Mouse (Mus musculus) intestine, embryonic 14.5 days (tissue): ENCODE results near the gene Pfdn6. TPM values are rescaled to one million over a fixed set of nuclear protein-coding genes. Genes with fewer than 3 reads are reported as not detected.
A peak's percentile ranks its signal among the peaks of the same experiment; 100 is the strongest.

Experiments used
- ATAC-seq: fragments of 200-750 bp; cut with Nextera tagmentation; replicated peaks from 2 replicates; pipeline ENCODE4 v1.8.0; 2017; ENCODE audit warnings: low read depth, moderate number of reproducible peaks, moderate TSS enrichment, moderate library complexity; ENCODE audit not compliant: low FRiP score, low TSS enrichment
- DNase-seq: peaks from one replicate; pipeline ENCODE4 v3.0.0-alpha.2; 2018; ENCODE audit warnings: low spot score
- H3K27ac ChIP-seq: fragments of 300-500 bp; sonication (generic); 2 replicates; pipeline ENCODE4 v1.5.1; 2014; ENCODE audit warnings: low read depth, mild to moderate bottlenecking, control low read depth
- H3K27me3 ChIP-seq: fragments of 300-500 bp; sonication (generic); replicated peaks from 2 replicates; pipeline ENCODE4 v1.6.1; 2014; ENCODE audit warnings: low read length, control low read depth; ENCODE audit not compliant: control insufficient read depth, insufficient read depth
- H3K36me3 ChIP-seq: fragments of 300-500 bp; sonication (generic); 2 replicates; pipeline ENCODE4 v1.6.1; 2014; ENCODE audit warnings: low read length, control low read depth; ENCODE audit not compliant: control insufficient read depth, insufficient read depth
- H3K4me1 ChIP-seq: fragments of 300-500 bp; sonication (generic); replicated peaks from 2 replicates; pipeline ENCODE4 v1.6.1; 2014; ENCODE audit warnings: low read length, control low read depth, mixed read lengths; ENCODE audit not compliant: control insufficient read depth, insufficient read depth
- H3K4me2 ChIP-seq: fragments of 300-500 bp; sonication (generic); 2 replicates; pipeline ENCODE4 v1.6.1; 2014; ENCODE audit warnings: low read length
- H3K4me3 ChIP-seq: fragments of 300-500 bp; sonication (generic); 2 replicates; pipeline ENCODE4 v1.5.1; 2014; ENCODE audit warnings: low read depth, low read length, control low read depth, mixed read lengths
- H3K9ac ChIP-seq: fragments of 300-500 bp; sonication (generic); 2 replicates; pipeline ENCODE4 v1.6.1; 2014; ENCODE audit warnings: mild to moderate bottlenecking, low read length
- H3K9me3 ChIP-seq: fragments of 300-500 bp; sonication (generic); 2 replicates; pipeline ENCODE4 v1.6.1; 2016; ENCODE audit warnings: low read length, control low read depth; ENCODE audit not compliant: control insufficient read depth
- WGBS: fragments of 180-500 bp; shearing (Covaris S2); extraction: QIAGEN DNeasy Blood & Tissue Kit; methylation state at CpG from one replicate; pipeline ENCODE4 v1.1.7; 2014; 5-methylcytosine and 5-hydroxymethylcytosine counted together
- polyA plus RNA-seq: library from polyadenylated mRNA; unstranded; fragments of >200 nt; fragmentation: Nextera tagmentation; extraction: Ambion mirVana; gene quantifications from 2 replicates; pipeline ENCODE4 v1.2.1, GENCODE M21; 2014

The Pfdn6 gene
- polyA plus RNA-seq, 1 experiment from 2014 or later, result 163 TPM

- H3K9ac ChIP-seq, result no peak overlapping the region
- DNase-seq, result no peak
- no peak overlapping the region for H3K4me3 ChIP-seq
- no peaks in the 10 kb centered on the region for H3K27me3 ChIP-seq
- H3K4me1 ChIP-seq, result peaks cover 17% of the 10 kb centered on the region
- H3K27ac ChIP-seq, result no peak overlapping the region
- WGBS, result 93% methylated on average over 11 of the region's 11 CpGs
- ATAC-seq, result no peak
- no peaks in the 10 kb centered on the region for H3K9me3 ChIP-seq
- no peak overlapping the region for H3K4me2 ChIP-seq
- peaks cover 29% of the 10 kb centered on the region for H3K36me3 ChIP-seq
Observed at GRCm38 (mm10) chr17:33931947-33932346, 8.2 kb downstream of the Pfdn6 start.

DNA sequence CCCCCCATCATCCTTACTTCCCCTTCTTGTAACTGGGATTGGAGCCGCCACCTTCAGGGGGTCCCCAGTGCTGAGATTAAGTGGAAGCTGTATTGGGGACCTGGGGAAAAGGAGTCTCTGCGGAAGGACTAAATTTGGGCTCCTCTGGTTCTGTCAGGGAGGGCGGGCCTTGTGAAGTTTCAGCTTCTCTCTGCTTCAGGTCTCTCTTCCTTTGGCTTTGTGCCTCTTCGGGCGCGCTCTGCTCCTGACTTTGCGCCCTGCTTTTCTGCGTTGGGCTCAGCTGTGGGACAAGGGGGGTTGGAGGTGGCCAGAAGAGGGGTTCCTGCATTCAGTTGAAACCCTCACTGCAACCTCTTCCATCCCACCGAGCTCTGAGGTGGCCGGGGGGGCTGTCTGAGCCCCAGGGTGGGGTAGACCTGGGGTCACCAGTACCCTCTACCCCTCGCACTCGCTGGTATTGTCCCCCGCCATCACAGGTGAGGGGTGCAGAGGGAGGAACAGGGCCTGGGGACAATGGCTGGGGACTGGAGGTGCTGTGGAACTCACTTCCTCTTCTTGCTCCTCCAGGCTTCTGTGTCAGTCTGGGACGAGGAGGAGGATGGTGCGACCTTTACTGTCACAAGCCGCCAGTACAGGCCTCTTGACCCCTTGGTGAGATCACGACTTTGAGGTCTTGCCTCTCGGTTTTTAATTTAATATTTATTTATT, 8.8 kb downstream of the Pfdn6 start:
- Histone ChIP-seq H3K4me3 (peak overlapping the region; percentile 95), H3K4me1 (peaks cover 17% of the 10 kb centered on the region), H3K27me3 (no peaks in the 10 kb centered on the region), H3K4me2 (peak overlapping the region; percentile 98), H3K27ac (no peak overlapping the region), H3K36me3 (peaks cover 35% of the 10 kb centered on the region), H3K9me3 (no peaks in the 10 kb centered on the region), H3K9ac (peak overlapping the region; percentile 55)
- DNase-seq (no peak), ATAC-seq (no peak)
- WGBS, result 34% methylated on average over 18 of the region's 18 CpGs

DNA sequence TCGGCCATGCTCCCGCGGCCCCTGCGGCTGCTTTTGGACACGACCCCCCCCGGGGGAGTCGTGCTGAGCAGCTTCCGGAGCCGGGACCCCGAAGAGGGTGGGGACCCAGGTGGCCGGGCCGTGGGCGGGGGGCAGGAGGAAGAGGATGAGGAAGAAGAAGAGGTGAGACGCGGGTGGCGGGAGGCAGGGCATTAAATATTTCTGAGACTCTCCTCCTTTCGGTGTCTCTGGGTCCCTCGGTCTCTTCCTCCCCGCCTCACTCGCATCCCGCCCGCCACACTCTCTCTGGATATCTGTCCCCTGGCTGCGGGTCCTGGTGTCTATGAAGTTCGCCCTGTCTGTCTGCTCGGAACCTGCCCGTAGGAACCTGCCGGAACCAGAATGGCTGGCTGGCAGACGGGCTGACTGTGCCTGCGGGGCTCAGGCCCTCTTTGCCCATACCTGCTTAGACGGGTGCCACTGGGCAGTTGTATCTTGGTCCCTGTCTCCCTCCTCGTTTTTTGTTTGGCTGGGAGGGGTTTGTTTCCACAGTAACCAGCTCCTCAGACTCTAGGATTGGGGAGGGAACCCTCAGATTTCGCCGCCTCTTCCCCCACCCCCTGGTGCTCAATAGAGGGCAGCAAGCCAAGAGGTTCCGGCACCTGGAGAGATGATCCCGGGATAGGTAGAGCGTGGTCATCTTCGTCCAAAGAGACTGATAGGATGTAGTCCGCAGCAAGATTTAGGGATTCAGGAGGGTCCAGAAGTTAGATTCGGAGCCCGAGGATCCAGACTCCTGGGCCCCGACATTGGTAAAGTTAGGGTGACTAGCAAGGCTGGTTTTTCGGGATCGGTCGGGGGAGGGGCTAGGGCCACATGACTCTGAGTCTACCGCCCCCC, 9.6 kb downstream of the Pfdn6 start:
- Histone ChIP-seq H3K4me2 (peak overlapping the region; percentile 98), H3K9me3 (no peaks in the 10 kb centered on the region), H3K4me1 (peaks cover 17% of the 10 kb centered on the region), H3K36me3 (peaks cover 29% of the 10 kb centered on the region), H3K9ac (peak overlapping the region; percentile 55), H3K27ac (peak overlapping the region; percentile 89), H3K27me3 (no peaks in the 10 kb centered on the region), H3K4me3 (peak overlapping the region; percentile 95)
- DNase-seq, result peak; percentile 81
- peak; percentile 13; the same call in 1 of the 2 replicates for ATAC-seq
- under 1% methylated on average over 44 of the region's 45 CpGs for WGBS

DNA sequence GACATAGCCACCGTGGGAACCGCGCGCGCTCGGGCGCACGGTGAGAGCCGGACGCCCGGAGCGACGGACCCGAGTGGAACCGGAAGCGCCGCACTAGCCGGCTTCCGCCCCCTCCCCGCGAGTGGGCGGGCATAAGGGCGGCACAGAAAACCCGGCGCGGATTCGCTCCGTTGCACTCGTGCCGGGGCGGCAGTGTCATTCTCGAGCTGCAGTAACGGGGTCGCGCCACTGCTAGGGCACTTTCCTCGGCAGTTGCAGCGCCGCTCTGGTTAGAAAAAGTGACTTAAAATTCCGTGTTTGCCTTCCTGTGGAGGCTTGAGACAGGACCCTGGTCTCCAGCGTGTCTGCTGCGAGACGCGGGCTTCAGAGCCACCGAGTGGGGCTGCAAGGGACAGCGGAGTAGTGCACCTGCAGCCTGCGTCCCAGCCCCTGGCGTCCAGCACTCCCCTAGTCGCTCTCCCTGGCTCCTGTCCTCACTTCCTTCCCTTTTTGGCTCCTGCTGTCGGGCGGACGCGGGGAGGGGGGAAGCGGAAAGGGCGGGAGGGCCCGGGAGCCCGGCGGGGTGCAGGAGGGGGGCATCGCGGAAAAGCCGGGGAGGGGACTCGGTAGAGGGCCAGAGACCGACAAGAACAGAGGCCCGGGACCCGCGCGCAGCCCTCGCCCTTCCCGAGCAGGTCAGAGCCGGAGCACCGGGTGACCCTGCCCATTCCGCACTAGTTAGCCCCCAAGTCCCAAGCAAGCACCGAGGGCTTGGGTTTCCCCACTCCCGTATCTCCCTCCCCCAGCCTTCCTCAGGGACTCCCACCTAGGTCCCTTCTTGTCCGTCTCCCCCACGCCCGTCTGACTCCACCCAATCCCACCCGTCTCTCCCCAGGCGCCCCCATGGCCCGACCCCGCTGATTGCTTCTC, 10.5 kb downstream of the Pfdn6 start, which contains the start of gene Rgl2:
Rgl2 (plus strand) TSS at position 173 of the 909 bp plus-strand sequence.
- H3K9me3 ChIP-seq, result no peaks in the 10 kb centered on the region
- H3K9ac ChIP-seq, result peak within 1 kb of the TSS; percentile 55
- ATAC-seq, result peak; percentile 82
- H3K4me2 ChIP-seq, result peak within 1 kb of the TSS; percentile 98
- peaks cover 21% of the 10 kb centered on the region for H3K36me3 ChIP-seq
- H3K27me3 ChIP-seq, result no peaks in the 10 kb centered on the region
- H3K4me1 ChIP-seq, result peaks cover 17% of the 10 kb centered on the region
- peak within 1 kb of the TSS; percentile 95 for H3K4me3 ChIP-seq
- peak within 1 kb of the TSS; percentile 89 for H3K27ac ChIP-seq
- under 1% methylated on average over 73 of the region's 80 CpGs for WGBS
- DNase-seq, result peak; percentile 97

- Histone ChIP-seq H3K9me3 (no peaks in the 10 kb centered on the region), H3K4me2 (peak overlapping the region; percentile 98), H3K9ac (peak overlapping the region; percentile 55), H3K4me3 (peak overlapping the region; percentile 95), H3K27ac (no peak overlapping the region), H3K27me3 (no peaks in the 10 kb centered on the region), H3K4me1 (peaks cover 17% of the 10 kb centered on the region), H3K36me3 (peaks cover 17% of the 10 kb centered on the region)
- no peak for ATAC-seq
- 62% methylated on average over 21 of the region's 21 CpGs for WGBS
- DNase-seq, result no peak
Observed at GRCm38 (mm10) chr17:33928251-33928947, 11.7 kb downstream of the Pfdn6 start.

DNA sequence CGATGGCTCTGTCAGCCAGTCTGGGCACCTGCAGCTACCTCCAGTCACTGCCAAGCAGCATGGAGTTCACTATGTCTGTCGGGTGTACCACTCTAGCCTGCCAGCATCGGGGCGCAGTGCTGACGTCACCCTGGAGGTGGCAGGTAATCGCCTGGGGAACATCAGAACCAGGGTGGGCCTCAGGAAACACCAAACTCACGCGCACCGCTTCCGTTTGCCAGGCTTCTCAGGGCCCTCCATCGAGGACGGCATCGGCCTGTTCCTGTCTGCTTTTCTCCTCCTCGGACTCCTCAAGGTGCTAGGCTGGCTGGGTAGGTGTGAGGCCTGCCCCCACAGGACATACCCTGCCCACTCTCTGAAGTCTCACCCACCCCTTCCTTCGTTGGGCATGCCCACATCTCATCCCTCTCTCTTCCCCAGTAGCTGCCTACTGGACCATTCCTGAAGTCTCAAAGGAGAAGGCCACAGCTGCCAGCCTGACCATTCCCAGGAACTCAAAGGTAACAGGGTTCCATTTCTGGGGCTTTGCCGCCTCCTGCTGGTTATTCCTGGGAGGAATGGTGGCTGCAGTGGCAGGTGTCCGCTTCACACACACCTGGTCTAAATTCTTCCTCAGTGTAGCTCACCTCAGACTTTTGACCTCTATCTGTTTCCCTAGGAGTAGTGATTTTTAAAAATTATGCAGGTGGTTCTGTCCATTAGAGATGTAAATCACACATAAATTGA, 13.8 kb downstream of the Pfdn6 start:
- Histone ChIP-seq H3K4me3 (no peak overlapping the region), H3K27me3 (no peaks in the 10 kb centered on the region), H3K27ac (no peak overlapping the region), H3K4me1 (peaks cover 16% of the 10 kb centered on the region), H3K9ac (no peak overlapping the region), H3K9me3 (no peaks in the 10 kb centered on the region), H3K4me2 (no peak overlapping the region), H3K36me3 (peaks cover 8% of the 10 kb centered on the region; the same call in 1 of the 2 replicates)
- DNase-seq, result no peak
- 74% methylated on average over 17 of the region's 17 CpGs for WGBS
- no peak for ATAC-seq

DNA sequence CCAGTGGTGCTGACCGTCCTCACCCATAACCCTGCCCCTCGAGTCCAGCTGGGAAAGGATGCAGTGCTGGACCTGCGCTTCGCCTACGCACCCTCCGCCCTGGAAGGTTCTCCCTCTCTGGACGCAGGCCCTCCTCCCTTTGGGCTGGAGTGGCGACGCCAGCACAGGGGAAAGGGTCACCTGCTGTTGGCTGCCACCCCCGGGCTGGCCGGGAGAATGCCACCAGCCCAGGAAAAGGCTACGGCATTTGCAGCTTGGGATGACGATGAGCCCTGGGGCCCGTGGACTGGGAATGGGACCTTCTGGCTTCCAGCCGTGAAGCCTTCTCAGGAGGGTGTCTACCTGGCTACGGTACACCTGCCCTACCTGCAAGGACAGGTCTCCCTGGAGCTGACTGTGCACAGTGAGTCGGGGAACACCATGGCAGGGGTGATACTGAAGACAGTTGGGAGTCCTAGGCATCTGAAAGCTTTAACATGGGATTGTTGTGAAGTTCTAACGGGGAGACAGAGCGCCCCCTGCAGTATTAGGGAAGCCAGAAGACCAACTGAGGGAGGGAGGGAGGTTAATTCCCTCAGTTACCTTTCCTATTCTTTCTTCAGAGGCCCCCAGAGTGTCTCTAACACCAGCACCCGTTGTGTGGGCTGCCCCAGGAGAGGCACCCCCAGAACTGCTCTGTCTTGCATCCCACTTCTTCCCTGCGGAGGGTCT, 14.6 kb downstream of the Pfdn6 start:
- peaks cover 14% of the 10 kb centered on the region for H3K4me1 ChIP-seq
- peaks cover 8% of the 10 kb centered on the region; the same call in 1 of the 2 replicates for H3K36me3 ChIP-seq
- no peaks in the 10 kb centered on the region for H3K27me3 ChIP-seq
- ATAC-seq, result no peak
- H3K4me3 ChIP-seq, result no peak overlapping the region
- no peak for DNase-seq
- WGBS, result 83% methylated on average over 21 of the region's 21 CpGs
- no peak overlapping the region for H3K27ac ChIP-seq
- H3K9ac ChIP-seq, result no peak overlapping the region
- no peaks in the 10 kb centered on the region for H3K9me3 ChIP-seq
- H3K4me2 ChIP-seq, result no peak overlapping the region
